Mouse (Mus musculus): ENCODE results near the gene Cdkn2aipnl. TPM values are rescaled to one million over a fixed set of nuclear protein-coding genes. Genes with fewer than 3 reads are reported as not detected.

Cdkn2aipnl gene
- polyA plus RNA-seq, 1 experiment from 2014 or later: 121 TPM

DNA sequence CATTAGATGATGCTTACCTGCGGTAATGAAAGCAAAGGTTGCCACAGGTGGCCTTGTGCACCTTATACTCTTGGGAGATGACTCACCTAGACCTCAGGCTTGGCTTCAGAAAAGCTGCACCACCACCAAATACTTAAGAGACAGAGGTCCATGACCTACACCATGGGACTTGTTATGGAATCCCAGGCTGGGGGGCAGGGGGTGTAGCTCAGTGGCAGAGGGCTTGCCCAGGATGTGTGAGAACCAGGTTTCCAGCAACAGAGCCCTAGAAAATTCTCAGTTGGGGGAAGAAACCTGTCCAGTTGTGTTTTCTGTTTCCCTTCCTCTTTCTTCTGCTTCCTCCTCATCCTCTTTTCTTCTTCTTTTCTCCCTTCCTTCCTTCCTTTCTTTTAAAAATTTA is 36.3 kb upstream of the Cdkn2aipnl start:
- Histone ChIP-seq H3K36me3 (ENCODE audit: control insufficient read depth, insufficient read depth, low read length) (no peaks in the 10 kb centered on the region), H3K27me3 (replicated peaks; ENCODE audit: control insufficient read depth, insufficient read depth, low read length) (no peaks in the 10 kb centered on the region), H3K4me2 (ENCODE audit: low read length) (no peak overlapping the region), H3K4me3 (ENCODE audit: low read depth, low read length) (no peak overlapping the region), H3K27ac (ENCODE audit: low read depth, low read length) (no peak overlapping the region), H3K9me3 (replicated peaks; ENCODE audit: control insufficient read depth, low read length) (no peaks in the 10 kb centered on the region), H3K4me1 (ENCODE audit: control insufficient read depth, insufficient read depth, low read length) (no peaks in the 10 kb centered on the region), H3K9ac (ENCODE audit: low read length) (no peak overlapping the region)
- 100% methylated on average over 1 of the region's 1 CpGs for WGBS
- ATAC-seq (no peak), DNase-seq (ENCODE audit: low spot score) (no peak)

- no peak for DNase-seq (ENCODE audit: low spot score)
- 90% methylated on average over 9 of the region's 9 CpGs for WGBS
- H3K9me3 ChIP-seq (replicated peaks; ENCODE audit: control insufficient read depth, low read length): no peaks in the 10 kb centered on the region
- H3K4me2 ChIP-seq (ENCODE audit: low read length): no peak overlapping the region
- no peaks in the 10 kb centered on the region for H3K27me3 ChIP-seq (replicated peaks; ENCODE audit: control insufficient read depth, insufficient read depth, low read length)
- H3K27ac ChIP-seq (ENCODE audit: low read depth, low read length): no peak overlapping the region
- no peak overlapping the region for H3K4me3 ChIP-seq (ENCODE audit: low read depth, low read length)
- no peak overlapping the region for H3K9ac ChIP-seq (ENCODE audit: low read length)
- H3K36me3 ChIP-seq (ENCODE audit: control insufficient read depth, insufficient read depth, low read length): no peaks in the 10 kb centered on the region
- no peak for ATAC-seq
- H3K4me1 ChIP-seq (ENCODE audit: control insufficient read depth, insufficient read depth, low read length): no peaks in the 10 kb centered on the region
Measured at GRCm38 (mm10) chr11:51931790-51932189, 35.7 kb upstream of the Cdkn2aipnl start.

DNA sequence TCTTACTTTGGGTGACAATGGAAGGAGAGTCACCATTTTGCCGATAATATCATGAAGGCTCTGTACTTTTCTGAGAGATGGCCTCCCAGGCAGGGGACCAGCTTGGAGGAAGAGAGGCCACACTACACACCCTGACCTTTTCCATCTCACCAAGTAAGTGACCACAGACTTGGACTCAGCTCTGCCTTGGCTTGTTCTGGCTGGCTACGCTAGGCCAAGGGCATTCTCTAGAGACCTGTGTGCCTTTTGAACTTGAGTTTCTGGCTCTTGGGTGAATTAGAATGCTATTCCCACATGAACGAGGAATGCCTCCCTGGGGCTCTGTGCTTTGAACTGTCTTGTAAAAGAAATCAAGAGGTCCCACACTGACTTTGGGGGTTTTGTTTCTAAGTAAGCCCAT is 33.2 kb upstream of the Cdkn2aipnl start:
- H3K4me2 ChIP-seq (ENCODE audit: low read length): no peak overlapping the region
- 88% methylated on average over 3 of the region's 3 CpGs for WGBS
- no peaks in the 10 kb centered on the region for H3K36me3 ChIP-seq (ENCODE audit: control insufficient read depth, insufficient read depth, low read length)
- H3K9ac ChIP-seq (ENCODE audit: low read length): no peak overlapping the region
- H3K27me3 ChIP-seq (replicated peaks; ENCODE audit: control insufficient read depth, insufficient read depth, low read length): no peaks in the 10 kb centered on the region
- H3K4me3 ChIP-seq (ENCODE audit: low read depth, low read length): no peak overlapping the region
- no peaks in the 10 kb centered on the region for H3K4me1 ChIP-seq (ENCODE audit: control insufficient read depth, insufficient read depth, low read length)
- DNase-seq (ENCODE audit: low spot score) (no peak), ATAC-seq (no peak)
- no peak overlapping the region for H3K27ac ChIP-seq (ENCODE audit: low read depth, low read length)
- no peaks in the 10 kb centered on the region for H3K9me3 ChIP-seq (replicated peaks; ENCODE audit: control insufficient read depth, low read length)

DNA sequence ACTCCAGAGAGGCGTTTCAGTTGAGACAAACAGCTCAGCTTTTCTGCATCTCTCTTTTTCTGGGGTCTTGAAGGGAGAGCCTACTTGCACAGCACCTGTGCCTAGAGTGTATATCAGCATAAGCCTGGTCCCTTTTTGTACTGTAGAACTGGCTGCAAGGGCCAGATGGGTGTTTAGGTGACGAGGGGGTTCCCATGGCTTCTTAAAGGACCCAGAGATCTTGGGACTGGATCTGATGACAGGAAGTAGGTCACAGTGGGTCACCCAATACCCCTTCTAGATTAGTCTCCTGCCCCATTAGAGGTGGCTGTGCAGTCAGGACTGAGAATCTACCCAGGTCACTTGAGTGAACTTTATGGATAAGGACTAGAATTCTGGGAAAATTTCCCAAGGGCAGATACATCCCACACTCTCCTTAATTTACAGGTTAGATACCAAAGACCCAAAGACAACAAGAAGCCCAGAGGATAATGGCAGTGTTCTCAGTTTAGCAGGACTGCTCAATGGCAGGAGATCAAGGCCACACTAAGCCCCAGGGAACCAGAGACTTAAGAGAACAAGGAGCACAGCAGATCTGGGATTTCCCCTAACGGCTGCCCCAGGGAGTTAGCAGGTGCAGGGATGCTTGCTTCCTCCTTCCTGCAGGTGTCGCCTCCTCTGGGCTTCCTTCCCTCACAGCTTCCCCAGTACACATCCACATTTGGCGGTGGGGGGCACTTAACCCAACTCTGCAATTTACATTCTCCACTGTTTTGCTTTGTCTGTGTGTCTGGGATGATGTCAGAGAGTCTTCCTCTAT is 31.6 kb upstream of the Cdkn2aipnl start:
- Histone ChIP-seq H3K36me3 (ENCODE audit: control insufficient read depth, insufficient read depth, low read length) (no peaks in the 10 kb centered on the region), H3K9ac (ENCODE audit: low read length) (no peak overlapping the region), H3K4me3 (ENCODE audit: low read depth, low read length) (no peak overlapping the region), H3K27ac (ENCODE audit: low read depth, low read length) (no peak overlapping the region), H3K4me1 (ENCODE audit: control insufficient read depth, insufficient read depth, low read length) (no peaks in the 10 kb centered on the region), H3K9me3 (replicated peaks; ENCODE audit: control insufficient read depth, low read length) (no peaks in the 10 kb centered on the region), H3K27me3 (replicated peaks; ENCODE audit: control insufficient read depth, insufficient read depth, low read length) (no peaks in the 10 kb centered on the region), H3K4me2 (ENCODE audit: low read length) (no peak overlapping the region)
- DNase-seq (ENCODE audit: low spot score) (no peak), ATAC-seq (no peak)
- 49% methylated on average over 5 of the region's 5 CpGs for WGBS

DNA sequence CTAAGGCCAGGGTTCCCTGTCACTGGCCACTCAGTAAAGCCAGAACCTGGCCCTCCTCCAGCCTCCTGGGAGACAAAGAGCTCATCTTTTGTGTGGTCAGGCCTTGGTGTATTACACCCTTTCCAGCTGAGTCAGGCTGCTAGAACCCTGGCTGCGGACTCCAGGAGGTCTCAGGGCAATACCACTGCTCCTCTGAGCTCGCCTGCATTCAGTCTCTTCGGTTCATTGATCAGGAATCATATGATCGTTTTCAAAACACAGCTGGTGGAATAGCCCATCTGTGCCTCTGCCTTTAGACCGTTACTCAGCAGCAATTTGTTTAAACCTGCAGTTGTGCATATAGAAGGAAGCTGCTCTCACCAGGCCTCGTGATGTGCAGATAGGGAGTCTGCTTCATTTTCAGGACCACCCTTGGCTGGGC is 30.1 kb upstream of the Cdkn2aipnl start:
- H3K4me3 ChIP-seq (ENCODE audit: low read depth, low read length): no peak overlapping the region
- DNase-seq (ENCODE audit: low spot score) (no peak), ATAC-seq (no peak)
- no peaks in the 10 kb centered on the region for H3K27me3 ChIP-seq (replicated peaks; ENCODE audit: control insufficient read depth, insufficient read depth, low read length)
- H3K4me2 ChIP-seq (ENCODE audit: low read length): no peak overlapping the region
- H3K4me1 ChIP-seq (ENCODE audit: control insufficient read depth, insufficient read depth, low read length): no peaks in the 10 kb centered on the region
- no peaks in the 10 kb centered on the region for H3K9me3 ChIP-seq (replicated peaks; ENCODE audit: control insufficient read depth, low read length)
- WGBS: 61% methylated on average over 6 of the region's 6 CpGs
- H3K9ac ChIP-seq (ENCODE audit: low read length): no peak overlapping the region
- no peak overlapping the region for H3K27ac ChIP-seq (ENCODE audit: low read depth, low read length)
- no peaks in the 10 kb centered on the region for H3K36me3 ChIP-seq (ENCODE audit: control insufficient read depth, insufficient read depth, low read length)

DNA sequence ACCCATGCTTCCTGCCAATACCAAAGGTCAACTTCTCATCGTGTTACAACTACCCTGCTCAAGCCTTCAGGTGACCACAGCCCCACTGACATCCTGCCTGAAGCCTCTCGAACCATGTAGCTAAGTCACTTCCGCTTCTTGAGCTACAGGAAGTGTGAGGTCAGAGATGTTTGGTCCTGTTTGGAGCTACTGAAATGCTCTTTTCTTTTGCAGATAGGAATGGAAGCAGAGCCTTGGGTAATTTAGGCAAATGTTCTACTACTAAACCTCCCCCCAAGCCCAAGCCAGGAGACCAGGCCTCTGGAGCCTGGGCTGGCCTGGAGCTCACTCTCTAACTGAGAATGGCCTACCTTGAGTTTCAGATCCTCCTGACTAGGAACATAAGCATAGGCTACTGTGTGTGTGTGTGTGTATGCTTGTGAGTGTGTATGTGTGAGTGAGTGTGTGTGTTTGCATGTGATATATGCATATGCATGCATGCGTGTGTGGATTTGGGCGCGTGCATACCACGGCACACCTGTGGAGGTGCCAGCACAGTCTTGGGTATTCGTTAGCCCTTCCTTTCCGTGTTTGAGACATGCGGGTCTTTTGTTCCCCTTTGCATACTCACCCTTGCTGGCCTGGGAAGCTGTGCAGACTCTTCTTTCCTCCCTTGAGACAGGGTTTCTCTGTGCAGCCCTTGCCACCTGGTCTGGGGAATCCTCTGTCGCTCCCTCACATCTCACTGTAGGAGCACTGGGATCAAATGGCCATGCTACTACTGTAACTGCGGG is 28.5 kb upstream of the Cdkn2aipnl start:
- Histone ChIP-seq H3K36me3 (ENCODE audit: control insufficient read depth, insufficient read depth, low read length) (no peaks in the 10 kb centered on the region), H3K27me3 (replicated peaks; ENCODE audit: control insufficient read depth, insufficient read depth, low read length) (no peaks in the 10 kb centered on the region), H3K9me3 (replicated peaks; ENCODE audit: control insufficient read depth, low read length) (no peaks in the 10 kb centered on the region), H3K9ac (ENCODE audit: low read length) (no peak overlapping the region), H3K4me1 (ENCODE audit: control insufficient read depth, insufficient read depth, low read length) (peaks cover 8% of the 10 kb centered on the region), H3K27ac (ENCODE audit: low read depth, low read length) (no peak overlapping the region), H3K4me2 (ENCODE audit: low read length) (no peak overlapping the region), H3K4me3 (ENCODE audit: low read depth, low read length) (no peak overlapping the region)
- DNase-seq (ENCODE audit: low spot score) (no peak), ATAC-seq (no peak)
- 84% methylated on average over 12 of the region's 12 CpGs for WGBS

- Histone ChIP-seq H3K27ac (ENCODE audit: low read depth, low read length) (no peak overlapping the region), H3K9ac (ENCODE audit: low read length) (no peak overlapping the region), H3K9me3 (replicated peaks; ENCODE audit: control insufficient read depth, low read length) (no peaks in the 10 kb centered on the region), H3K4me1 (ENCODE audit: control insufficient read depth, insufficient read depth, low read length) (peaks cover 8% of the 10 kb centered on the region), H3K4me2 (ENCODE audit: low read length) (no peak overlapping the region), H3K4me3 (ENCODE audit: low read depth, low read length) (no peak overlapping the region), H3K27me3 (replicated peaks; ENCODE audit: control insufficient read depth, insufficient read depth, low read length) (no peaks in the 10 kb centered on the region), H3K36me3 (ENCODE audit: control insufficient read depth, insufficient read depth, low read length) (no peaks in the 10 kb centered on the region)
- ATAC-seq: no peak
- DNase-seq (ENCODE audit: low spot score): no peak
- WGBS: 83% methylated on average over 8 of the region's 8 CpGs
Measured at GRCm38 (mm10) chr11:51939590-51939955, 27.9 kb upstream of the Cdkn2aipnl start.

DNA sequence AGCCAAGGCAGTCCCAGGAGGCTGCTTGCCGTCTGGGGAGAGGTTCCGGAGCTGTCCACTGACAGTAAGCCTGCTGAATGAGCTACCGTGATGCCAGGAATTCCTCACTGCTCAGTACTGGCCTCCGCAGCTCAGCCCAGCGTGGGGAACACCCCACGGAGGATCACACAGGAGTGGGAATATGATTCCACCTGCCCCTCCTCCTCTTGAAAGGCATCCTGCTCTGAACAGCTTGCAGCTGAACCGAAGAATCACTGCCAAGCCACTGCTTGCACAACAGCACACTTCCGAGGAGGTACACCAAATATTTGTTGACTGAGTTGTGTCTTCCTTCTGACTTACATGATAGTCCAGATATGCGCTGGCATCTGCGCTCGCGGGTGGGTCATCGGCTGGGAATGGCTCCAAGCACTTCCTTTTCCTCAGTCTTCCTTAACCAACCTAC is 26.9 kb upstream of the Cdkn2aipnl start:
- H3K4me1 ChIP-seq (ENCODE audit: control insufficient read depth, insufficient read depth, low read length): peaks cover 8% of the 10 kb centered on the region
- no peak overlapping the region for H3K4me3 ChIP-seq (ENCODE audit: low read depth, low read length)
- H3K36me3 ChIP-seq (ENCODE audit: control insufficient read depth, insufficient read depth, low read length): no peaks in the 10 kb centered on the region
- ATAC-seq (no peak), DNase-seq (ENCODE audit: low spot score) (no peak)
- no peak overlapping the region for H3K4me2 ChIP-seq (ENCODE audit: low read length)
- no peak overlapping the region for H3K27ac ChIP-seq (ENCODE audit: low read depth, low read length)
- H3K9ac ChIP-seq (ENCODE audit: low read length): no peak overlapping the region
- H3K27me3 ChIP-seq (replicated peaks; ENCODE audit: control insufficient read depth, insufficient read depth, low read length): no peaks in the 10 kb centered on the region
- 73% methylated on average over 13 of the region's 13 CpGs for WGBS
- H3K9me3 ChIP-seq (replicated peaks; ENCODE audit: control insufficient read depth, low read length): no peaks in the 10 kb centered on the region

Data from forebrain, embryonic 14.5 days (tissue).